Mouse (Mus musculus) stomach, postnatal 0 days (tissue): Measurements from ENCODE around the gene Gins2. TPM values are rescaled to one million over a fixed set of nuclear protein-coding genes. Genes with fewer than 3 reads are reported as not detected.

Experiments used
- ATAC-seq: fragments of 200-750 bp; cut with Nextera tagmentation; 2 replicates; pipeline ENCODE4 v1.8.0; 2017; ENCODE audit not compliant: low FRiP score, low TSS enrichment
- DNase-seq: peaks from one replicate; pipeline ENCODE4 v3.0.0-alpha.2; 2016; ENCODE audit warnings: low spot score
- H3K27ac ChIP-seq: fragments of 300-500 bp; sonication (generic); replicated peaks from 2 replicates; pipeline ENCODE4 v1.5.1; 2014; ENCODE audit warnings: mild to moderate bottlenecking, control low read depth
- H3K27me3 ChIP-seq: fragments of 300-500 bp; sonication (generic); 2 replicates; pipeline ENCODE4 v1.6.1; 2014; ENCODE audit warnings: low read length; ENCODE audit not compliant: control insufficient read depth, insufficient read depth
- H3K36me3 ChIP-seq: fragments of 300-500 bp; sonication (generic); 2 replicates; pipeline ENCODE4 v1.6.1; 2014; ENCODE audit warnings: low read length, mixed read lengths; ENCODE audit not compliant: control insufficient read depth, insufficient read depth
- H3K4me1 ChIP-seq: fragments of 300-500 bp; sonication (generic); replicated peaks from 2 replicates; pipeline ENCODE4 v1.6.1; 2014; ENCODE audit warnings: antibody characterized with exemption; ENCODE audit not compliant: control insufficient read depth, insufficient read depth
- H3K4me2 ChIP-seq: fragments of 300-500 bp; sonication (generic); replicated peaks from 2 replicates; pipeline ENCODE4 v1.6.1; 2014; ENCODE audit warnings: low read depth, mild to moderate bottlenecking, control low read depth, moderate library complexity
- H3K4me3 ChIP-seq: fragments of 300-500 bp; sonication (generic); 2 replicates; pipeline ENCODE4 v1.5.1; 2014; ENCODE audit warnings: low read depth, low read length, control low read depth
- H3K9ac ChIP-seq: fragments of 300-500 bp; sonication (generic); 2 replicates; pipeline ENCODE4 v1.6.1; 2014; ENCODE audit warnings: mild to moderate bottlenecking, low read length, control low read depth, mixed read lengths
- H3K9me3 ChIP-seq: fragments of 300-500 bp; sonication (generic); 2 replicates; pipeline ENCODE4 v1.6.1; 2016; ENCODE audit warnings: low read length; ENCODE audit not compliant: control insufficient read depth
- CTCF ChIP-seq: IDR thresholded peaks from 2 replicates; pipeline ENCODE4 v1.5.1; 2016; ENCODE audit warnings: antibody characterized with exemption, low read depth, mild to moderate bottlenecking, moderate library complexity
- EP300 ChIP-seq: optimal IDR thresholded peaks from 2 replicates; pipeline ENCODE3; 2016; ENCODE audit warnings: antibody characterized with exemption
- WGBS: fragments of 180-500 bp; shearing (Covaris S2); extraction: QIAGEN DNeasy Blood & Tissue Kit; methylation state at CpG from one replicate; pipeline ENCODE4 v1.1.7; 2014; 5-methylcytosine and 5-hydroxymethylcytosine counted together
- polyA plus RNA-seq: library from polyadenylated mRNA; unstranded; fragments of >200 nt; fragmentation: Nextera tagmentation; extraction: Ambion mirVana; gene quantifications from 2 replicates; pipeline ENCODE4 v1.2.1, GENCODE M21; 2015

Gene Gins2
- polyA plus RNA-seq, 1 experiment from 2014 or later = 35.5 TPM

GRCm38 (mm10) chr8:120550937-120551676 is 38.0 kb downstream of the Gins2 start:
- H3K36me3 ChIP-seq = no peaks in the 10 kb centered on the region; the same call in 1 of the 2 replicates
- H3K27ac ChIP-seq = no peak overlapping the region
- H3K27me3 ChIP-seq = no peaks in the 10 kb centered on the region
- ATAC-seq = no peak
- no peak for DNase-seq
- no peak for TF ChIP-seq CTCF
- no peak for TF ChIP-seq EP300
- no peak overlapping the region for H3K4me3 ChIP-seq
- H3K4me2 ChIP-seq = no peak overlapping the region
- peaks cover 5% of the 10 kb centered on the region; the same call in 1 of the 2 replicates for H3K4me1 ChIP-seq
- no peak overlapping the region for H3K9ac ChIP-seq
- H3K9me3 ChIP-seq = no peaks in the 10 kb centered on the region
- 71% methylated on average over 11 of the region's 11 CpGs for WGBS

- no peak for ATAC-seq
- Histone ChIP-seq H3K4me2 (no peak overlapping the region), H3K4me3 (no peak overlapping the region), H3K4me1 (0 out of 2 replicates have a peak, but pooled peaks cover 5% of the 10 kb centered on the region), H3K27ac (no peak overlapping the region), H3K27me3 (no peaks in the 10 kb centered on the region), H3K9ac (no peak overlapping the region), H3K36me3 (no peaks in the 10 kb centered on the region; the same call in 1 of the 2 replicates), H3K9me3 (no peaks in the 10 kb centered on the region)
- WGBS = 52% methylated on average over 12 of the region's 12 CpGs
- TF ChIP-seq CTCF (no peak), EP300 (no peak)
- no peak for DNase-seq
Observed at GRCm38 (mm10) chr8:120550430-120550829, 38.7 kb downstream of the Gins2 start.

- ATAC-seq (no peak), DNase-seq (no peak)
- Histone ChIP-seq H3K36me3 (no peaks in the 10 kb centered on the region; the same call in 1 of the 2 replicates), H3K9me3 (no peaks in the 10 kb centered on the region), H3K27ac (no peak overlapping the region), H3K4me1 (0 out of 2 replicates have a peak, but pooled peaks cover 5% of the 10 kb centered on the region), H3K9ac (no peak overlapping the region; the same call in 1 of the 2 replicates), H3K27me3 (no peaks in the 10 kb centered on the region), H3K4me2 (no peak overlapping the region), H3K4me3 (no peak overlapping the region)
- no peak for TF ChIP-seq CTCF
- no peak for TF ChIP-seq EP300
- 43% methylated on average over 11 of the region's 11 CpGs for WGBS
Observed at GRCm38 (mm10) chr8:120549922-120550321, 39.2 kb downstream of the Gins2 start.

DNA sequence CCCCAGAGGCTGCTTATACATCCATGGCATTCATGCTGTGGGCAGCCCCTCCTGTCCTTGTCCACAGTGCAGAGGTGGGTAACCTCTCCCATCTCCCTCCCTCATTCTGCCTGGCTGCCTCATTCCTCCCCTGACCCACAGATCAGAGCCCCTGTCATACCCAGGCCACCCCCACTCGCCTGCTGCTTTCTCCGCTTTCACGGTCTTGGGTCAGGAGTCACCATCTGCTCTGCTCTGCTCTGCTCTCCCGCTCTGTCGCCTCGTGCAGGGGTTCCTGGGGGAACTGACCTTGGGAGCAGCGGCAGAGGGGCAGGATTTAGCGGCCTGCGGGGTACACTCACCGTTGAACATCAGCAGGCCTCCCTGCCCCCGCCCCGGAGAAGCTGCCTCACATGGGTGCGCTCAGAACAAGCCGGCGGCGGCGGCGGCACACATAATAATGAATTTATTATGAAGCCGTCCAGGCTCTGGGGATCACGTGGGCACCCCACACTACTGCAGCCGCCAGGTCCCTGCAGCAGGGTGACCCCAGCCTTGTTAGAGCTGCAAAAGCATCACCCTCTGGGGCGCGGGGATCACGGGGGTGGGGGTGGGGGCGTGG is 39.7 kb downstream of the Gins2 start:
- Histone ChIP-seq H3K36me3 (no peaks in the 10 kb centered on the region; the same call in 1 of the 2 replicates), H3K4me1 (0 out of 2 replicates have a peak, but pooled peaks cover 5% of the 10 kb centered on the region), H3K27ac (no peak overlapping the region), H3K4me3 (no peak overlapping the region), H3K27me3 (no peaks in the 10 kb centered on the region), H3K4me2 (peak overlapping the region; percentile 29; the same call in 1 of the 2 replicates), H3K9ac (peak overlapping the region; percentile 27; the same call in 1 of the 2 replicates), H3K9me3 (no peaks in the 10 kb centered on the region)
- 27% methylated on average over 25 of the region's 25 CpGs for WGBS
- no peak for ATAC-seq
- TF ChIP-seq EP300 (no peak), CTCF (no peak)
- DNase-seq = no peak

- H3K4me2 ChIP-seq = no peak overlapping the region
- H3K9ac ChIP-seq = no peak overlapping the region
- H3K36me3 ChIP-seq = no peaks in the 10 kb centered on the region
- TF ChIP-seq EP300 = no peak
- TF ChIP-seq CTCF = no peak
- H3K4me1 ChIP-seq = 0 out of 2 replicates have a peak, but pooled peaks cover 5% of the 10 kb centered on the region
- DNase-seq (no peak), ATAC-seq (no peak)
- no peaks in the 10 kb centered on the region for H3K9me3 ChIP-seq
- H3K27ac ChIP-seq = 0 out of 2 replicates have a peak overlapping the region, but pooled peaks have one; percentile 13
- WGBS = 65% methylated on average over 15 of the region's 16 CpGs
- H3K27me3 ChIP-seq = no peaks in the 10 kb centered on the region
- no peak overlapping the region for H3K4me3 ChIP-seq
Observed at GRCm38 (mm10) chr8:120548313-120548761, 40.8 kb downstream of the Gins2 start.
